Mouse (Mus musculus): ENCODE measurements around the gene Chfr. TPM values are rescaled to one million over a fixed set of nuclear protein-coding genes. Genes with fewer than 3 reads are reported as not detected.
A peak's percentile ranks its signal among the peaks of the same experiment; 100 is the strongest.
"Not testable (repeated sequence)": the region's sequence is repeated elsewhere in the genome, so short reads cannot be mapped to it uniquely, and the experiment has no call there.

Chfr gene
- total RNA-seq, 2 experiments from 2014 or later = 45.7 to 73.1 TPM

DNA sequence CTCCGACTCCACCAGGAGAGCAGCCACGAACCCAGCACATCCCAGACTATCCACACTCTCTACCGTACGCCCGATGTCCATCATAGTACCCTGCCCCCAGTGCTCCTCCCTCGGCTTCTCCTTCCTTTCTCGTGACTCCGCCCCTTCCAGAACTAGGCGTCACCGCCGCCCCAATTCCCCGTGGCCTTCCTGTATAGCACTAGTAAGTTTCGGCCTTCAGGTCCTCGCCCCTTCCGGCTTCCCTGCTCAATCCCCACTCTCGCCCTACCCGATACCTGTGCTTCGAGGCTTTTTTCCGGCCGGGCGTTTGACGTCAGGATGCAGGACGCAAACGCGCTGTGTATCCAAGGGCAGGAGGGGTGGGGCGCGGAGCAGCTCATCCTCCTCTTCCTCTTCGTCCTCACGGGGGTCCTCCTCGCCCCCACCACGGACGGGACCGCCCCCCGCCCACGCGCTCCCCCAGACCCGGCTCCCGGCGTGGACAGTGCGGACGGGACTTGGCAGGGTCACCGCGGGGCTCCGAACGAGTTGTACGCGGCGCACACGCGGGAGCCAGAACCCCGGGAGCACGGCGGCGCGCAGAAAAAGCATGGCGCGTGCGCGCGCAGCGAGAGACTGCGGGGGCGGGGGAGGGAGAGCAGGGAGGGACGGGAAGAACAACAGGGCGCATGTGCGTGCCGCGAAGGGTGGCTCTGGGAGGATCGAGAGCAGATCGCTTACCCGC lies 27.9 kb upstream of the Chfr start, which contains the start of gene Gtpbp6:
TSS of gene Gtpbp6 (minus strand) at position 617 of the 724 bp plus-strand sequence.
- peak; percentile 72 for ATAC-seq (ENCODE audit: poor library complexity, severe bottlenecking)

DNA sequence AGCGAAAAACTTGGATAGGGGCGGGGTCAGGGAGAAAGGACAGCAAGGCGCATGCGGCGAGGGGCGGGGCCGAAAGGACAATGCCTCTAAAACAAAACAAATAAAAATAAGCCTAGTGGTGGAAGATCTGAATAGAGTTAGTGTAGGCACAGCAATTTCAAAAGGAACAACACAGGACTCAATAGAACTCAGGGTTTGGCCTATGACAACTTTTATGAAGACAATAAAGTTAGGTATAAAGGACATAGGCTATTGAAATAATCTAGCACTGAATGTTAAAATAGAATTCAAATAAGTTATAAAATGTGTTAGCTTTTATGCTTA lies 27.4 kb upstream of the Chfr start:
- no peak for ATAC-seq (ENCODE audit: poor library complexity, severe bottlenecking)

DNA sequence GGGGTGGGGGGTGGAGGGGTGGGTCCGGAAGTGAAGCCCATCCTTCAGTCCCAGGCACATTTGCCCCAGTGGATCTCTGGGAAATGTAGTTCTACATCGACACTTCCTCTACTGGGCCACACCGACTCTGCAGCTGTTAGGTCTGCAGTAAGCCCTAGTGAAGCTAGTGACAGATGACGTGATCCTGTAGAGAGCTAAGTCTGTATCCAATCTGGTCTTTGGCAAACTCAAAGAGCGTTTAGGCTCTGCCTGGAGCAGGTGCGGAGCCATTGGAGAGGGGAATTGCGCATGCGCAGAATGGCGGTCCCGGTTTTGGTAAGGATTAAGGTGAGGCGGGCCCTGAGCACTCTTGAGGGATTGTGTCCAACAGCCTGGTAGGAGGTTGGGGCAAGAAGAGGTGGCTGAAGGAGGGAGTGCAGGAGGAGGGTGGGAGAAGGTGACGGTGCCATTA lies 25.6 kb upstream of the Chfr start, which contains the start of gene Zfp605:
TSS of gene Zfp605 (plus strand) at position 102 of the 451 bp plus-strand sequence.
- peak; percentile 43 for ATAC-seq (ENCODE audit: poor library complexity, severe bottlenecking)

DNA sequence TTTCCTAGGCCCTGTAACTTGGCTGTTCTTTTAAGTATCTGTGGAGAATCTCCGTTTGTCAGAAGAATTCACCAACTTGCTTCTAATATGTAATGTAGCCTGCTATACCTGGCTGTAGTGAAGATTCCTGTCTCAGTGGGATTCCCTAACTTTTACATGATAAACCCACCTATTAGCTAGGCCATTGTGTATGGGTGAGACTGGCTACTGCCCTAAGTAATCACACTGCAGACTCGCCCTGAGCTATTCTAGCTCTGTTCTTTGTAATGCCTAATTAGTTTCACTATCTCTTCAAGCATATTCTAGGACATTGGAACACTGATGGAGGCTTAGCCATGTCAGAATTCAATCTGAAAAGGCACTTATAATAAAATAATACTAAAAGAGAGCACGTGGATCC lies 13.3 kb upstream of the Chfr start:
- ATAC-seq (ENCODE audit: poor library complexity, severe bottlenecking) = not testable (repeated sequence)

- no peak for ATAC-seq (ENCODE audit: poor library complexity, severe bottlenecking)
Measured at GRCm38 (mm10) chr5:110136087-110136464, 434 bp downstream of the Chfr start.

- no peak for ATAC-seq (ENCODE audit: poor library complexity, severe bottlenecking)
Measured at GRCm38 (mm10) chr5:110137816-110138215, 2.2 kb downstream of the Chfr start.

- no peak for ATAC-seq (ENCODE audit: poor library complexity, severe bottlenecking)
Measured at GRCm38 (mm10) chr5:110139325-110139724, 3.7 kb downstream of the Chfr start.

GRCm38 (mm10) chr5:110140424-110140823 lies 4.8 kb downstream of the Chfr start:
- no peak for ATAC-seq (ENCODE audit: poor library complexity, severe bottlenecking)

DNA sequence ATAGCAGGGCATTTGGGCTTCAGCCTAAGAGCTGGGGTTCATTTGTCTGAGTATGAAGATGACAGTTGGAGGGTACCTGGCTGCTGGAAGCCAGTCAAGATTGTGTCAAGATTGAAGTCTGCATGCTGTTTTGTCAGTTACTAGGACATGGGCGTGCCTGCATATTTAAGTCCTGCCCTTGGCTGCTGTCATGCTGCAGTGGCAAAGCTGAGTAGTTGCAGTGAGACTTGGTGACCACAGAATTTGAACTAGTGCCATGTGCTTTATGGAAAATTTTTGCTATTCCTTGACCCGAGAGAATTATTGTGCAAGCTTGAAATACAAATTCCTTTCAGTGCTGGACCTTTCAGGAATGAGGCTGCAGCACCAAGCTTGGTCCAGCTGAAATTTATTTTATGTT lies 6.7 kb downstream of the Chfr start:
- ATAC-seq (ENCODE audit: poor library complexity, severe bottlenecking) = no peak

- ATAC-seq (ENCODE audit: poor library complexity, severe bottlenecking) = peak; percentile 64
Measured at GRCm38 (mm10) chr5:110143007-110143406, 7.4 kb downstream of the Chfr start.

- no peak for ATAC-seq (ENCODE audit: poor library complexity, severe bottlenecking)
Measured at GRCm38 (mm10) chr5:110169374-110169773, 33.7 kb downstream of the Chfr start.

DNA sequence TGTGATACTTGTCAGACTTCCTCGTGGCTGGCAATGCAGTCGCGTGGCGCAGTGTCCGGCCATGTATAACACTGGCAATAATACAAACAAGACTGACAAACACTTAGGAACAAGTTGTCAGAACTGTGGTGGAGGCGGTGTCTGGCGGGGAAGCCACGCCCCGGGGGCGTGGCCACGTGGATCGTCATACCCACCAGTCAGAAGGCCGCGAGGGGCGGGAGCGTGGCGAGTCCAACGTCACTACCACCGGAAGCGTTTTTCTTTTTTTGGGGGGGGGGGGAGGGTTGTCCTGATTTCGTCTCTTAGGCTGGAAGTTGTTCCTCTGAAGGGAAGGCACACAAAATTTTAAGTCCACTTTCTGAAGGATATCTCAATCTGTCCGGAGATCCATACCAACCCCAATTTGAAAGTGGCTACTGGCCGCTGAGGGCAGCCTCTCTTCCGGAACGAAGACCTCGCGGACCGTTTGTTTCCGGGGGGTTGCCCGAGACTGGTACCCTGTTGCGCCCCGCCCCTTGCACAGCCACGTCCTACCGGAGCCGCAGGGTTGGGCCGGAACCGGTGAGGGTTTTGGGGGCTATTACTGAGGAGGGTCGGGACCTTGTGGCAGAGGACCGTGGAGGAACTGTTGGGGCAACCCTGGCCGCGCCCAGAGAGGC lies 40.8 kb downstream of the Chfr start, which contains the start of gene Golga3:
TSS of gene Golga3 (plus strand) at position 340 of the 659 bp plus-strand sequence.
- ATAC-seq (ENCODE audit: poor library complexity, severe bottlenecking) = peak; percentile 88

- peak; percentile 17 for ATAC-seq (ENCODE audit: poor library complexity, severe bottlenecking)
Measured at GRCm38 (mm10) chr5:110177021-110177420, 41.4 kb downstream of the Chfr start.

GRCm38 (mm10) chr5:110178628-110179027 lies 43.0 kb downstream of the Chfr start:
- no peak for ATAC-seq (ENCODE audit: poor library complexity, severe bottlenecking)

GRCm38 (mm10) chr5:110181716-110182115 lies 46.1 kb downstream of the Chfr start:
- no peak for ATAC-seq (ENCODE audit: poor library complexity, severe bottlenecking)

- ATAC-seq (ENCODE audit: poor library complexity, severe bottlenecking) = 0 out of 2 replicates have a peak, but pooled peaks have one; percentile 21
Measured at GRCm38 (mm10) chr5:110203164-110203895, 67.7 kb downstream of the Chfr start.

DNA sequence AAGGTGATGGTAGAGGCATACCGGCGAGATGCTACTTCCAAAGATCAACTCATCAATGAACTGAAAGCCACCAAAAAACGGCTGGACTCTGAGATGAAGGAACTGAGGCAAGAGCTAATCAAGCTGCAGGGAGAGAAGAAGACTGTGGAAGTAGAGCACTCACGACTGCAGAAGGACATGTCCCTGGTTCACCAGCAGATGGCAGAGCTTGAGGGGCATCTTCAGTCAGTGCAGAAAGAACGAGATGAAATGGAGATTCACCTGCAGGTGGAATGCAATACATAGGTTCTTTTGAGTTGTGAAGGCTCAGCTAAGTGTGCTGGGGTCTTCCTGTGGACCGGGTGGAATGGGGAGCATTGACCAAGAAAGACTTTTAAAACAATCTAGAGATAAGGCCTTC lies 69.1 kb downstream of the Chfr start:
- ATAC-seq (ENCODE audit: poor library complexity, severe bottlenecking) = peak; percentile 43; the same call in 1 of the 2 replicates

DNA sequence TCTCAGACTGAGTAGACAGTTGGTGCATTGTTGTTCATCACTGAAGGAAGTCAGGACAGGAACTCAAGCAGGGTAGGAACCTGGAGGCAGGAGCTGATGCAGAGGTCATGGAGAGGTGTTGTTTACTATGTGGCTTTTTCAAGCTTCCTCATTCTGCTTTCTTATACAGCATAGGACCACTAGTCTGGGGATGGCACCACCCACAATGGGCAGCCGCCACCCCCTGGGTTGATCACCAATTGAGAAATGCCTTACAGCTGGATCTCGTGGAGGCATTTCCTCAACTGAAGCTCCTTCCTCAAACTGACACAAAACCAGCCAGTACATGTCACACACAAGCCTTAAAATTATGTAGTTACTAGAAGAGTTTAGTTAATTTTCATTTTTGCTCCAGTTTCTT lies 75.7 kb downstream of the Chfr start:
- peak; percentile 95 for ATAC-seq (ENCODE audit: poor library complexity, severe bottlenecking)

GRCm38 (mm10) chr5:110216780-110217179 lies 81.1 kb downstream of the Chfr start:
- ATAC-seq (ENCODE audit: poor library complexity, severe bottlenecking) = no peak

GRCm38 (mm10) chr5:110220331-110220730 lies 84.7 kb downstream of the Chfr start:
- no peak for ATAC-seq (ENCODE audit: poor library complexity, severe bottlenecking)

Measured in megakaryocyte, adult 5-6 weeks (primary cell).